Comparison of ENCODE assay signal across 8 mouse cellular contexts in the genomic region with DNA sequence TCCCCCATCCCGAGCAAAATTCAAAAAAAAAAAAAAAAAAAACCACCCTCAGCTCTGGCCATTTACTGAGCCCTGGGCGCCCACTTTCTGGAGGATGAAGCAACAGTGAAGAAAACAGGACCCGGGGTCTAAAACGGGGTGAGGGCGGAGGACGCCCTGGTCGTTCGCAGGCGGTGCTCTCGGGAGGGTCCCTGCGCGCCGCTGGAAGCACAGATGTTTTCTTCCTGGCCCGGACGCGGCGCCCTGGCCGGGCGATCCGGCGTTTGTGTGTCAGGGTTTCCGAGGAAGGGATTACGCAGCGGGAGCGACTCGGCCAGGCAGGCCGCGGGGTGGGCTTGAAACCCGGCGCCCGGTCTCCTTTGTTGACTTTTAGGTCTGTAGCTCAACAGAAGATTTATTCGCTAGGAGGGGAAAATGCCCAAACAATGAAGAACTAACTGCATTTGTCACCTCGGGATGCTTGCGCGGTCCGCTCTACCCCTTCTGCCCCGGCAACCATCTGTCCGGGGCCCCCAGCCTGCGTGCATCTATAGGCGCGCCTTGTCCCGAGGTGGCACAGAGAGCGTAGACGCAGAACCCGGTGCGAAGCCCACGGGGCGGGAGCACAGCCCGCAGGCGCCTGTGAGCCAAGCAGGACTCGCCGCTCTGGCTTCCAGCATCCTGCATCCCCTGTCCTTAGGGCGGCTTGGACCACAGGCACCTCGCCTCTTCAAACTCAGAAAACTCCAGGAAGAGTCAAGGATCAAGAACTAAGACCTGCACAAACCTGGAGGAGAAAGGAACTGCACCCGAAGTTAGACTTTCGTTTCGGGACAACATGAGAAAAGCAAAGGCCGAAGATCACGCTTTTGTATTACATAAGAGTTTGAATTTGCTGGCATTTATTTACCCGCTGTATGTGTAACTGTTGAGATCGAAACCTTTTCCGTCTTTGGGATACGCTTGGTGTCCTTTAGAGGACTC. TPM values are rescaled to one million over a fixed set of nuclear protein-coding genes. Genes with fewer than 3 reads are reported as not detected.
A peak's percentile ranks its signal among the peaks of the same experiment; 100 is the strongest.
DNase-seq lines count a peak whose midpoint lies in the region; ATAC-seq and TF ChIP-seq lines count a peak whose summit lies in the region.

No protein-coding gene starts in this region.

- no peak for TF ChIP-seq CTCF in testis, adult 2 months (IDR thresholded peaks at IDR 0.05; ENCODE audit: control insufficient read depth, insufficient read depth, insufficient replicate concordance, low read depth, low read length)

- no peak overlapping the region for H3K27ac ChIP-seq in testis, adult 2 months (ENCODE audit: control insufficient read depth, insufficient read depth, low read depth, low read length)
- H3K27ac ChIP-seq in forebrain, embryonic 16.5 days (ENCODE audit: low read length), result no peak overlapping the region
- no peak overlapping the region for H3K27ac ChIP-seq in kidney, embryonic 16.5 days (ENCODE audit: low read length)
- H3K27ac ChIP-seq in midbrain, embryonic 11.5 days (ENCODE audit: low read depth, low read length), result peak overlapping the region; percentile 86

- no peak overlapping the region for H3K9ac ChIP-seq in forebrain, embryonic 16.5 days (replicated peaks; ENCODE audit: low read depth, low read length)
- H3K9ac ChIP-seq in kidney, embryonic 16.5 days (replicated peaks; ENCODE audit: low read length), result no peak overlapping the region
- peak overlapping the region; percentile 70 for H3K9ac ChIP-seq in midbrain, embryonic 11.5 days (ENCODE audit: low read length)

- ATAC-seq in forebrain, embryonic 16.5 days, result peak; percentile 30; the same call in 1 of the 2 replicates
- ATAC-seq in kidney, embryonic 16.5 days (ENCODE audit: low FRiP score, low TSS enrichment), result peak; percentile 24; the same call in 1 of the 2 replicates
- ATAC-seq in midbrain, embryonic 11.5 days (ENCODE audit: low FRiP score), result peak; percentile 43

- intact Hi-C loops in left cerebral cortex, postnatal 14 days (cut with DNase I), result loop anchor here (5.0 kb wide), 1 partner anchor 852 kb away; no protein-coding TSS in a partner anchor

- no peak for DNase-seq in testis, postnatal 14 days (ENCODE audit: low spot score)
- peak; percentile 97 for DNase-seq in midbrain, embryonic 11.5 days (ENCODE audit: low spot score, missing footprints)
- no peak for DNase-seq in adrenal gland, postnatal 36 days
- DNase-seq in left cerebral cortex, postnatal 14 days (ENCODE audit: low spot score in 2 of 2), result no peak
- DNase-seq in frontal cortex, adult 2 months (ENCODE audit: extremely low spot score in 1 of 2, low spot score in 1 of 2), result no peak

- no peaks in the 10 kb centered on the region for H3K9me3 ChIP-seq in forebrain, embryonic 16.5 days (ENCODE audit: control insufficient read depth, low read length)
- H3K9me3 ChIP-seq in kidney, embryonic 16.5 days (ENCODE audit: low read length), result no peaks in the 10 kb centered on the region
- no peaks in the 10 kb centered on the region for H3K9me3 ChIP-seq in midbrain, embryonic 11.5 days (ENCODE audit: control insufficient read depth, low read length)

- H3K4me3 ChIP-seq in testis, adult 2 months (ENCODE audit: control insufficient read depth, low read depth, low read length), result peak overlapping the region; percentile 28
- H3K4me3 ChIP-seq in forebrain, embryonic 16.5 days (replicated peaks; ENCODE audit: low read length), result 0 out of 2 replicates have a peak overlapping the region, but pooled peaks have one; percentile 13
- H3K4me3 ChIP-seq in kidney, embryonic 16.5 days (ENCODE audit: low read length), result peak overlapping the region; percentile 38
- H3K4me3 ChIP-seq in midbrain, embryonic 11.5 days (ENCODE audit: low read depth, low read length), result peak overlapping the region; percentile 36

- H3K4me1 ChIP-seq in testis, adult 2 months (ENCODE audit: control insufficient read depth, insufficient read depth, low read length), result peaks cover 20% of the 10 kb centered on the region
- H3K4me1 ChIP-seq in forebrain, embryonic 16.5 days (replicated peaks; ENCODE audit: control insufficient read depth, insufficient read depth, low read length), result peaks cover 13% of the 10 kb centered on the region
- H3K4me1 ChIP-seq in kidney, embryonic 16.5 days (ENCODE audit: insufficient read depth, low read length), result peaks cover 21% of the 10 kb centered on the region
- peaks cover 24% of the 10 kb centered on the region for H3K4me1 ChIP-seq in midbrain, embryonic 11.5 days (ENCODE audit: control insufficient read depth, insufficient read depth, low read length)

- H3K4me2 ChIP-seq in forebrain, embryonic 16.5 days (ENCODE audit: low read length), result peak overlapping the region; percentile 21; the same call in 1 of the 2 replicates
- peak overlapping the region; percentile 47 for H3K4me2 ChIP-seq in kidney, embryonic 16.5 days (replicated peaks; ENCODE audit: low read depth, low read length)
- peak overlapping the region; percentile 68 for H3K4me2 ChIP-seq in midbrain, embryonic 11.5 days

- H3K36me3 ChIP-seq in testis, adult 2 months (ENCODE audit: control insufficient read depth, insufficient read depth, low read length), result no peaks in the 10 kb centered on the region
- H3K36me3 ChIP-seq in forebrain, embryonic 16.5 days (ENCODE audit: control insufficient read depth, insufficient read depth), result no peaks in the 10 kb centered on the region
- H3K36me3 ChIP-seq in kidney, embryonic 16.5 days (ENCODE audit: insufficient read depth, low read length), result no peaks in the 10 kb centered on the region
- no peaks in the 10 kb centered on the region for H3K36me3 ChIP-seq in midbrain, embryonic 11.5 days (ENCODE audit: control insufficient read depth, insufficient read depth, low read length)

- no peak for TF ChIP-seq POLR2A in testis, adult 2 months (IDR thresholded peaks at IDR 0.05; ENCODE audit: control insufficient read depth, low read depth, low read length)

- H3K27me3 ChIP-seq in testis, adult 2 months (ENCODE audit: control insufficient read depth, insufficient read depth, low read length), result peaks cover 31% of the 10 kb centered on the region
- peaks cover 68% of the 10 kb centered on the region for H3K27me3 ChIP-seq in forebrain, embryonic 16.5 days (replicated peaks; ENCODE audit: control insufficient read depth, insufficient read depth, low read length)
- peaks cover 84% of the 10 kb centered on the region for H3K27me3 ChIP-seq in kidney, embryonic 16.5 days (ENCODE audit: insufficient read depth, low read length)
- H3K27me3 ChIP-seq in midbrain, embryonic 11.5 days (ENCODE audit: control insufficient read depth, insufficient read depth, low read length), result peaks cover 72% of the 10 kb centered on the region

- under 1% methylated on average over 63 of the region's 63 CpGs for WGBS in forebrain, embryonic 16.5 days
- under 1% methylated on average over 63 of the region's 63 CpGs for WGBS in kidney, embryonic 16.5 days
- WGBS in midbrain, embryonic 11.5 days, result under 1% methylated on average over 62 of the region's 63 CpGs

RNA-seq across cellular contexts. Expression of a gene that starts 7.8 kb away (rescaled TPM):
- polyA plus RNA-seq in testis, adult 2 months (2012; rRNA removed), result 0.25 and 0.31 TPM in 2 replicates
- polyA plus RNA-seq in forebrain, embryonic 16.5 days (2015; fragmentation: Nextera tagmentation; extraction: Ambion mirVana), result 0.16 TPM in 1 of 2 replicates, not detected in the other
- 0.86 and 1.2 TPM in 2 replicates for polyA plus RNA-seq in kidney, embryonic 16.5 days (2015; fragmentation: Nextera tagmentation; extraction: Ambion mirVana)
- polyA plus RNA-seq in midbrain, embryonic 11.5 days (2014; fragmentation: Nextera tagmentation; extraction: Ambion mirVana), result 6.8 and 10.5 TPM in 2 replicates
- not detected for total RNA-seq in adrenal gland, postnatal 36 days (2021)
- total RNA-seq in left cerebral cortex, postnatal 14 days (2021), result not detected
- polyA plus RNA-seq in frontal cortex, adult 2 months (2012; rRNA removed), result not detected in 2 replicates

RNA-seq across cellular contexts. Expression of a gene that starts 25.0 kb away (rescaled TPM):
- polyA plus RNA-seq in testis, adult 2 months (2012; rRNA removed), result 28.9 and 32.9 TPM in 2 replicates
- polyA plus RNA-seq in forebrain, embryonic 16.5 days (2015; fragmentation: Nextera tagmentation; extraction: Ambion mirVana), result 0.16 and 0.18 TPM in 2 replicates
- 0.15 and 0.17 TPM in 2 replicates for polyA plus RNA-seq in kidney, embryonic 16.5 days (2015; fragmentation: Nextera tagmentation; extraction: Ambion mirVana)
- polyA plus RNA-seq in midbrain, embryonic 11.5 days (2014; fragmentation: Nextera tagmentation; extraction: Ambion mirVana), result 2.6 and 2.9 TPM in 2 replicates
- not detected for total RNA-seq in adrenal gland, postnatal 36 days (2021)
- total RNA-seq in left cerebral cortex, postnatal 14 days (2021), result under 1 TPM; 0.24 to 0.57 TPM
- 0.02 and 0.06 TPM in 2 replicates for polyA plus RNA-seq in frontal cortex, adult 2 months (2012; rRNA removed)
